Comparison of ENCODE assay signal across 8 mouse cellular contexts in the genomic region with DNA sequence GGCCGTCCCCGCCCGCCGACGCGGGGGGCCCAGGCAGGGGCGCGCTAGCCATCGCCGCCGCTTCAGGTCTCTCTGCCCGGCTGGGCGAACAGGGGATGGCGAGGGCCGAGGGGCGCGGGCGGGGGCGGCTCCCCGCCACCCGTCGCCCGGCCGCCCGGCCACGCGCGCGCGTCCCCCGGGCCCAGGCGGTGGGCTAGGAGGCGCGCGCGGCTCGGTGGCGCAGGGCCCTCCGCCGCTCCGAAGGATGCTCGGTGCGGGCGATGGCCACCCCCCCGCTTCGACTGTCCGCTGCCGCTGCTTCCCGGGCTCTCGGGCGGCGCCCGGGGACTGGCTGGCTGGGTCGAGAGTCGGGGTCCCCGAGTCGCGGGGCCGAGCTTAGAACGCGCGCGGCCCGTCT. TPM values are rescaled to one million over a fixed set of nuclear protein-coding genes. Genes with fewer than 3 reads are reported as not detected.
DNase-seq lines count a peak whose midpoint lies in the region; ATAC-seq and TF ChIP-seq lines count a peak whose summit lies in the region.

Irs2 (minus strand) TSS at position 80 of the 397 bp plus-strand sequence.

- H3K36me3 ChIP-seq in kidney, postnatal 0 days (ENCODE audit: insufficient read depth, low read length), result peaks cover 12% of the 10 kb centered on the region; the same call in 1 of the 2 replicates
- H3K36me3 ChIP-seq in heart, embryonic 12.5 days, result peaks cover 16% of the 10 kb centered on the region
- H3K36me3 ChIP-seq in neural tube, embryonic 15.5 days, result no peaks in the 10 kb centered on the region

- intact Hi-C loops in left cerebral cortex, postnatal 14 days (cut with DNase I), result loop anchor here (5.0 to 10.0 kb wide), 5 partner anchors 84 to 534 kb away; no protein-coding TSS in a partner anchor

- H3K4me2 ChIP-seq in kidney, postnatal 0 days (ENCODE audit: low read length), result peak within 1 kb of the TSS; percentile 86
- H3K4me2 ChIP-seq in heart, embryonic 12.5 days, result peak within 1 kb of the TSS; percentile 93
- H3K4me2 ChIP-seq in neural tube, embryonic 15.5 days, result peak within 1 kb of the TSS; percentile 93

- ATAC-seq in kidney, postnatal 0 days (replicated peaks; ENCODE audit: low FRiP score, low read depth), result no peak; the same call in 1 of the 2 replicates
- peak; percentile 23 for ATAC-seq in heart, embryonic 12.5 days (ENCODE audit: insufficient number of reproducible peaks, low FRiP score)
- peak; percentile 6 for ATAC-seq in neural tube, embryonic 15.5 days (ENCODE audit: low FRiP score)
- ATAC-seq in megakaryocyte-erythroid progenitor cell, adult 5-6 weeks (replicated peaks; ENCODE audit: low FRiP score, low TSS enrichment, poor library complexity, severe bottlenecking), result no peak

- H3K9me3 ChIP-seq in kidney, postnatal 0 days (replicated peaks; ENCODE audit: low read length), result no peaks in the 10 kb centered on the region
- H3K9me3 ChIP-seq in heart, embryonic 12.5 days (replicated peaks), result no peaks in the 10 kb centered on the region
- H3K9me3 ChIP-seq in neural tube, embryonic 15.5 days (replicated peaks), result no peaks in the 10 kb centered on the region

- peaks cover 32% of the 10 kb centered on the region for H3K4me1 ChIP-seq in kidney, postnatal 0 days (replicated peaks; ENCODE audit: insufficient read depth, low read length)
- peaks cover 58% of the 10 kb centered on the region for H3K4me1 ChIP-seq in heart, embryonic 12.5 days (replicated peaks)
- H3K4me1 ChIP-seq in neural tube, embryonic 15.5 days, result peaks cover 66% of the 10 kb centered on the region

- peak within 1 kb of the TSS; percentile 81 for H3K4me3 ChIP-seq in kidney, postnatal 0 days (replicated peaks; ENCODE audit: low read depth, low read length)
- H3K4me3 ChIP-seq in heart, embryonic 12.5 days, result peak within 1 kb of the TSS; percentile 92
- H3K4me3 ChIP-seq in neural tube, embryonic 15.5 days (replicated peaks), result peak within 1 kb of the TSS; percentile 78

- DNase-seq in kidney, postnatal 0 days (ENCODE audit: low spot score), result no peak
- DNase-seq in kidney, adult 8-10 months, result no peak
- no peak for DNase-seq in adrenal gland, postnatal 36 days
- DNase-seq in left cerebral cortex, postnatal 14 days (ENCODE audit: low spot score in 2 of 2), result no peak
- DNase-seq in frontal cortex, postnatal 36 days (ENCODE audit: low spot score in 2 of 2), result no peak

- peak within 1 kb of the TSS; percentile 98 for H3K27ac ChIP-seq in kidney, postnatal 0 days
- H3K27ac ChIP-seq in heart, embryonic 12.5 days (ENCODE audit: poor library complexity, severe bottlenecking), result peak within 1 kb of the TSS; percentile 100
- peak within 1 kb of the TSS; percentile 98 for H3K27ac ChIP-seq in neural tube, embryonic 15.5 days (replicated peaks)

- H3K27me3 ChIP-seq in kidney, postnatal 0 days (ENCODE audit: insufficient read depth, low read length), result no peaks in the 10 kb centered on the region
- H3K27me3 ChIP-seq in heart, embryonic 12.5 days (replicated peaks), result no peaks in the 10 kb centered on the region
- no peaks in the 10 kb centered on the region for H3K27me3 ChIP-seq in neural tube, embryonic 15.5 days (replicated peaks)

- WGBS in kidney, postnatal 0 days, result 0% methylated on average over 24 of the region's 64 CpGs
- WGBS in heart, embryonic 12.5 days, result under 1% methylated on average over 57 of the region's 64 CpGs
- WGBS in neural tube, embryonic 15.5 days, result under 1% methylated on average over 32 of the region's 64 CpGs

- no peak for TF ChIP-seq CTCF in kidney, postnatal 0 days (IDR thresholded peaks at IDR 0.05; ENCODE audit: low read depth)

- peak within 1 kb of the TSS; percentile 92 for H3K9ac ChIP-seq in kidney, postnatal 0 days (ENCODE audit: low read depth, low read length)
- peak within 1 kb of the TSS; percentile 98 for H3K9ac ChIP-seq in heart, embryonic 12.5 days
- peak within 1 kb of the TSS; percentile 72 for H3K9ac ChIP-seq in neural tube, embryonic 15.5 days (replicated peaks)

RNA-seq across cellular contexts. Expression of gene Irs2, which starts in this region (rescaled TPM):
- 7.0 and 8.5 TPM in 2 replicates for polyA plus RNA-seq in kidney, postnatal 0 days (2015; fragmentation: Nextera tagmentation; extraction: Ambion mirVana)
- total RNA-seq in adrenal gland, postnatal 36 days (2021), result 10 to 100 TPM; 47.4 to 60.1 TPM
- polyA plus RNA-seq in heart, embryonic 12.5 days (2016; fragmentation: Nextera tagmentation; extraction: Ambion mirVana), result 6.2 and 7.7 TPM in 2 replicates
- 10 to 100 TPM; 53.0 to 60.0 TPM for total RNA-seq in left cerebral cortex, postnatal 14 days (2021)
- polyA plus RNA-seq in neural tube, embryonic 15.5 days (2015; fragmentation: Nextera tagmentation; extraction: Ambion mirVana), result 5.2 and 5.7 TPM in 2 replicates
- 11.8 and 12.7 TPM in 2 replicates for total RNA-seq in megakaryocyte-erythroid progenitor cell, adult 5-6 weeks (2014; fragmentation: Nextera tagmentation)
- 4.3 and 6.5 TPM in 2 replicates for total RNA-seq in megakaryocyte-erythroid progenitor cell, adult 5-6 weeks (2017)

Comparison
In these comparisons a context has a peak if more than half of its experiments do, and no peak if none do; other contexts are left out.
1. ATAC-seq: peak in heart, embryonic 12.5 days (single experiment) and neural tube, embryonic 15.5 days (single experiment); none in kidney, postnatal 0 days (single experiment) and megakaryocyte-erythroid progenitor cell, adult 5-6 weeks (single experiment).
2. Peak in every context shown above with its lines, with median percentiles within 50 percentile points of each other: H3K27ac ChIP-seq, H3K4me2 ChIP-seq, H3K4me3 ChIP-seq and H3K9ac ChIP-seq.